Mouse (Mus musculus): ENCODE data around the gene 2610002M06Rik. TPM values are rescaled to one million over a fixed set of nuclear protein-coding genes. Genes with fewer than 3 reads are reported as not detected.

The 2610002M06Rik gene
- 20.2 and 20.3 TPM in 2 replicates for polyA plus RNA-seq (2015; fragmentation: Nextera tagmentation; extraction: Ambion mirVana)

GRCm38 (mm10) chrX:107816218-107816554 is at the start of gene 2610002M06Rik:
2610002M06Rik (minus strand) TSS chrX:107816334.
- Histone ChIP-seq H3K27me3 (no peaks in the 10 kb centered on the region), H3K4me1 (replicated peaks) (no peaks in the 10 kb centered on the region), H3K4me3 (peak within 1 kb of the TSS; percentile 63), H3K9me3 (no peaks in the 10 kb centered on the region), H3K9ac (peak within 1 kb of the TSS; percentile 56), H3K27ac (replicated peaks) (peak within 1 kb of the TSS; percentile 57), H3K4me2 (peak within 1 kb of the TSS; percentile 55), H3K36me3 (no peaks in the 10 kb centered on the region)
- ATAC-seq (ENCODE audit: low FRiP score, low read depth): peak; percentile 99
- WGBS: 20% methylated on average over 28 of the region's 28 CpGs

DNA sequence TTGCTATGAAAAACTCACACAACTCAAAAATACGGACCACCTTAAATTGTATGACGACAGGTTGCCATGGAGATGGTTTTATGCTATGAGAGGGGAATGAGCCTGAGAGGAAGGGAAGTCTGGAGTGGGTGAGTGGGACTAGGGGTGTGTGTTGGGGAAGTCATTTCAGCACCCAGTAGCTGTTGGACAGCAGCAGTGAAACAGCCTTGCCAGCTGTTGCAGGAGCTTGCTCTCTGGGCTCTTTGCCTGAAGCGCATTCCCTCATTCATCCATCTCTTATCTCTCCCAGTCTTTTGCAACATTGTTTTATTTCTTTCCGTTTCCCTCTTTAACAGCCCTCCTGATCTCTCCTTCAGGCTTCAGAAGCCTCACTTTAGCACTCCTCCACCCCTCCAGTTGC is 42.0 kb upstream of the 2610002M06Rik start:
- H3K4me2 ChIP-seq: no peak overlapping the region
- H3K9me3 ChIP-seq: no peaks in the 10 kb centered on the region
- 30% methylated on average over 4 of the region's 4 CpGs for WGBS
- H3K27me3 ChIP-seq: no peaks in the 10 kb centered on the region
- ATAC-seq (ENCODE audit: low FRiP score, low read depth): no peak
- no peak overlapping the region for H3K9ac ChIP-seq
- no peaks in the 10 kb centered on the region for H3K4me1 ChIP-seq (replicated peaks)
- H3K36me3 ChIP-seq: no peaks in the 10 kb centered on the region
- H3K4me3 ChIP-seq: no peak overlapping the region
- no peak overlapping the region for H3K27ac ChIP-seq (replicated peaks)

- peak overlapping the region; percentile 55 for H3K4me2 ChIP-seq
- H3K36me3 ChIP-seq: no peaks in the 10 kb centered on the region
- H3K9me3 ChIP-seq: no peaks in the 10 kb centered on the region
- no peak for ATAC-seq (ENCODE audit: low FRiP score, low read depth)
- H3K4me1 ChIP-seq (replicated peaks): no peaks in the 10 kb centered on the region
- WGBS: 89% methylated on average over 6 of the region's 6 CpGs
- H3K9ac ChIP-seq: no peak overlapping the region
- no peak overlapping the region for H3K4me3 ChIP-seq
- H3K27ac ChIP-seq (replicated peaks): no peak overlapping the region
- no peaks in the 10 kb centered on the region for H3K27me3 ChIP-seq
These were observed 592 bp upstream of the 2610002M06Rik start for GRCm38 (mm10) chrX:107816726-107817125.

DNA sequence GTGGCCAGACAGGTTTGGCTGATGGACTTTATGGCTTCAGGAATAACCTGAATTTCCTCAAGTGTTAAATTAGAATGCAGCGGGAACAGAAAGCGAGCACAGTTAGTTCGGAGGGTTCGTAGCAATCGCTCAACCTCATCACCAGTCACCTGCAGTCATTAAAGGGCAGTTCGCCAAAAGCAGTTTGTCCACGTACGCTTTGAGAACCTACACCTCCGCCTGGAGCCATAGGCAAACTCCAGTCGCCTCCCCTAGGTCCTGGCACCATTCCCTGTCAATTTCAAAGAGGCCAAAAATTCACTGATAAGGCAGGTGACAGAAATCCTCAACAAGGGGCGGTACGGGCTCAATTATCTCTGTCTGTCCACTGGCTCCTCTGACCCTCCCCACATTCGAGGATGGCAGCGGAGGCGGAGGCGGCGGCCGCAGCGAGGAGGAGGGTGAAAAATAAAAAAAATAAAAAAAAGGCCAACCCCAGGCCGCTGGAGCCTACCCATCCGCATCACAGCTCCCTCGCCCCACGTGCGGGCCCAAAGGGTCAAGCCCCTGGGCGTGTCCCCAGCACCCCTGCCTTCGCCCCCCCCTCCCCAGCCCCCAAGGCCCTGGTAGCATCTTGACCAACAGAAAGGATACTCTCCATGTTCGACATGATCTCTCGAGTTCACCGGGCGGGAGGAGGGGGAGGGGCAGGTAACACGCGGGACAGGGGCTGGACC is 474 bp downstream of the 2610002M06Rik start:
- no peaks in the 10 kb centered on the region for H3K9me3 ChIP-seq
- H3K4me2 ChIP-seq: peak overlapping the region; percentile 55
- H3K27ac ChIP-seq (replicated peaks): peak overlapping the region; percentile 57
- H3K4me3 ChIP-seq: peak overlapping the region; percentile 63
- H3K9ac ChIP-seq: peak overlapping the region; percentile 56
- 26% methylated on average over 32 of the region's 32 CpGs for WGBS
- H3K27me3 ChIP-seq: no peaks in the 10 kb centered on the region
- no peak; the same call in 1 of the 2 replicates for ATAC-seq (ENCODE audit: low FRiP score, low read depth)
- H3K36me3 ChIP-seq: no peaks in the 10 kb centered on the region
- no peaks in the 10 kb centered on the region for H3K4me1 ChIP-seq (replicated peaks)

DNA sequence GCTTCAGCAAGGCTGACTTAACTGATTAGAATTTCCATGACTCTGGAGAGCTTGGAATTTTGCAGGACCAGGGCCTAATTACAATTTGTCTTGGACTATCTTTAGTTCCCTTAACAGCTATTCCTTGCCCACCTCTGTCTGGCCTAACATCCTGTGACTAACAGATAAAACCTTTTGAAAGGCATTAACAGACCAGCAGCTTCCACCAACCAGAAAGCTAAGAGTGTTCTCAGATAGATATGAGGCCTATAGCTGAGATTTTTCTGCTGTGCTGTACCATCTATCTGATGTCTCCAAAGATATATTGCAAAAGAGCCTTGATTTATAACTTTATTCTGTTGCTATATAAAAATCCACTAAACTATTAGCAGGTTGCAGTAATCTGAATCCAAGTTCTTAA is 4.0 kb downstream of the 2610002M06Rik start:
- no peaks in the 10 kb centered on the region for H3K9me3 ChIP-seq
- H3K36me3 ChIP-seq: no peaks in the 10 kb centered on the region
- no peak for ATAC-seq (ENCODE audit: low FRiP score, low read depth)
- H3K4me2 ChIP-seq: no peak overlapping the region
- H3K4me3 ChIP-seq: no peak overlapping the region
- H3K27ac ChIP-seq (replicated peaks): no peak overlapping the region
- no peaks in the 10 kb centered on the region for H3K4me1 ChIP-seq (replicated peaks)
- no peaks in the 10 kb centered on the region for H3K27me3 ChIP-seq
- no peak overlapping the region for H3K9ac ChIP-seq

DNA sequence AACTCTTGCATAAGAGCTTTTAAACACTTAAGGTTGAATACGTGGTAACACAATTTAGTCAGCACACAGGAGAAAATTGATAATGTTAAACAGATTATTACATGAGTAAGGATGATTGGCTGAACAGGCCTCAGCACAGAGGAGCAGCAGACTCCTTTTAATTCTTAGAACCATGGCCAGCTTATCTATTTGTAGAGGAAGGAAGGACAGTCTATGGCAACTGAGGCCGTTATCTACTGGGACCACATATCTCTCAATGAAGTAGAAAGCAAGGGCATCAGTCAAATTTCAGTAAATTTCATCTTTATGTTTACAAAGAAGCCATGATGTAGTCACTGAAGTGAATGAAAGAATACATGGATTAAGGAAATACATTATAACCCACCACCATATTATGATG is 19.2 kb downstream of the 2610002M06Rik start:
- Histone ChIP-seq H3K4me1 (replicated peaks) (no peaks in the 10 kb centered on the region), H3K27me3 (no peaks in the 10 kb centered on the region), H3K36me3 (no peaks in the 10 kb centered on the region), H3K4me3 (no peak overlapping the region), H3K9me3 (no peaks in the 10 kb centered on the region), H3K9ac (no peak overlapping the region), H3K27ac (replicated peaks) (no peak overlapping the region), H3K4me2 (no peak overlapping the region)
- WGBS: 90% methylated on average over 2 of the region's 2 CpGs
- no peak for ATAC-seq (ENCODE audit: low FRiP score, low read depth)

GRCm38 (mm10) chrX:107795785-107796184 is 20.3 kb downstream of the 2610002M06Rik start:
- WGBS: 60% methylated on average over 1 of the region's 1 CpGs
- no peak overlapping the region for H3K27ac ChIP-seq (replicated peaks)

DNA sequence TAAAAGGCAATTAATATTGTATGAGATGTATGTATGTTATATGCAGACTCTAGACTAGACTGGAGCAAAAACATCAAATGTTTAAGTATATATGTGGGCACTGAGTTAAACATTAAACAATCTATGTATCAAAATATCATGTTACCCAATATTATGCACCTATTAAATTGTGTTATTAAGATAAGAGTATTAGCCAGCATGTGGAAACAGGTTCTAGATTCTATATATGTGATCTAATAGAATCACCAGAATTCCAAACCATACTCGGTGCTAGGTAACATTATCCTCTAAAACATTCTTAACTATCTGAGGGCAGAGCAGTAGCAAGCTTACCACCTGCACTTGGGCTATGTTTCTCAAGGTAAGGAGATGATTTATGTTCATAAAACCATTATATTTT is 23.8 kb downstream of the 2610002M06Rik start, which contains the start of gene Tent5d:
Gene Tent5d (plus strand): TSS at position 301 of the 400 bp plus-strand sequence.
- H3K4me2 ChIP-seq: no peak within 1 kb of the TSS
- H3K4me1 ChIP-seq (replicated peaks): no peaks in the 10 kb centered on the region
- H3K27me3 ChIP-seq: no peaks in the 10 kb centered on the region
- ATAC-seq (ENCODE audit: low FRiP score, low read depth): no peak
- WGBS: 89% methylated on average over 1 of the region's 1 CpGs
- H3K4me3 ChIP-seq: no peak within 1 kb of the TSS
- no peak within 1 kb of the TSS for H3K9ac ChIP-seq
- no peaks in the 10 kb centered on the region for H3K36me3 ChIP-seq
- H3K27ac ChIP-seq (replicated peaks): no peak within 1 kb of the TSS
- H3K9me3 ChIP-seq: no peaks in the 10 kb centered on the region

More at GRCm38 (mm10) chrX:107795785-107796184, 20.3 kb downstream of the 2610002M06Rik start:
- no peaks in the 10 kb centered on the region for H3K27me3 ChIP-seq
- H3K9me3 ChIP-seq: no peaks in the 10 kb centered on the region
- no peak overlapping the region for H3K4me2 ChIP-seq
- H3K9ac ChIP-seq: no peak overlapping the region
- ATAC-seq (ENCODE audit: low FRiP score, low read depth): no peak
- H3K36me3 ChIP-seq: no peaks in the 10 kb centered on the region
- no peaks in the 10 kb centered on the region for H3K4me1 ChIP-seq (replicated peaks)
- no peak overlapping the region for H3K4me3 ChIP-seq

DNA sequence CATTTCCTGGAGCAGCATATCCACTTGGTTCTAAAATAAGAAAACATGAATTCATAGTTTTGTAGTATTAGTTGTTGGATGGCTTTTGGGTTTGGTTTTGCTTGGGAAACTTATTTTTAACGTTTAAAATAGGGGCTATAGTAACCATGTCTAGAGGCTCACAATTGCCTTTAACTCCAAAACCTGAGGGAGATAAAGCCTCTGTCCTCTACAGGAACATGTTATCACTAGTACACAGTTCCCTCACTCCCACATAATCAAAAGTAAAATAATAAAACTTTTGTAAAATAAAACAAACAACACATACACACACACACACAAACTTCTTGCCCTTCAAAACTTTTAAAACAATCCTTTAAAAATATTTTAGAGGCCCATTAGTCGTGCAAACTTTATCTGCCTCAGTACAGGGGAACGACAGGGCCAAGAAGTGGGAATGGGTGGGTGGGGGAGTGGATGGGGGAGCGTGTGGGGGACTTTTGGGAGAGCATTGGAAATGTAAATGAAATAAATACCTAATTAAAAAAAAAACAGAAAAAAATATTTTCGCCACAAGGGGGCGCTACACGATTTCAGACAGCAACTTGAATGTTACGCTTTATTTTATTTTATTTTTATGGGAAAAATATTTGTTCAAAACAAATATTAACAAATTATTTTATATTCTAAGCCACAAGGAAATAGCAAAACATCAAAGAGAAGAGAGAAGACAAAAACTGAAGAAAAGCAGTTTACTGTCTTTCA is 25.2 kb downstream of the 2610002M06Rik start:
- H3K27me3 ChIP-seq: no peaks in the 10 kb centered on the region
- no peak for ATAC-seq (ENCODE audit: low FRiP score, low read depth)
- no peak overlapping the region for H3K4me2 ChIP-seq
- 28% methylated on average over 8 of the region's 8 CpGs for WGBS
- H3K4me3 ChIP-seq: no peak overlapping the region
- no peaks in the 10 kb centered on the region for H3K36me3 ChIP-seq
- no peaks in the 10 kb centered on the region for H3K9me3 ChIP-seq
- no peaks in the 10 kb centered on the region for H3K4me1 ChIP-seq (replicated peaks)
- H3K27ac ChIP-seq (replicated peaks): no peak overlapping the region
- no peak overlapping the region for H3K9ac ChIP-seq

GRCm38 (mm10) chrX:107790136-107790535 is 26.0 kb downstream of the 2610002M06Rik start:
- WGBS: 94% methylated on average over 1 of the region's 1 CpGs
- H3K4me3 ChIP-seq: no peak overlapping the region
- H3K4me2 ChIP-seq: no peak overlapping the region
- no peak overlapping the region for H3K27ac ChIP-seq (replicated peaks)
- H3K4me1 ChIP-seq (replicated peaks): no peaks in the 10 kb centered on the region
- no peaks in the 10 kb centered on the region for H3K27me3 ChIP-seq
- no peaks in the 10 kb centered on the region for H3K9me3 ChIP-seq
- no peaks in the 10 kb centered on the region for H3K36me3 ChIP-seq
- no peak overlapping the region for H3K9ac ChIP-seq
- no peak for ATAC-seq (ENCODE audit: low FRiP score, low read depth)

- ATAC-seq (ENCODE audit: low FRiP score, low read depth): no peak
- H3K9ac ChIP-seq: no peak overlapping the region
- WGBS: 23% methylated on average over 3 of the region's 3 CpGs
These were observed 48.2 kb downstream of the 2610002M06Rik start for GRCm38 (mm10) chrX:107767896-107768295.

More at GRCm38 (mm10) chrX:107767896-107768295, 48.2 kb downstream of the 2610002M06Rik start:
- no peaks in the 10 kb centered on the region for H3K27me3 ChIP-seq
- no peak overlapping the region for H3K4me2 ChIP-seq
- no peaks in the 10 kb centered on the region for H3K36me3 ChIP-seq
- H3K9me3 ChIP-seq: no peaks in the 10 kb centered on the region
- no peak overlapping the region for H3K27ac ChIP-seq (replicated peaks)
- no peaks in the 10 kb centered on the region for H3K4me1 ChIP-seq (replicated peaks)
- H3K4me3 ChIP-seq: no peak overlapping the region

All from hindbrain, embryonic 15.5 days (tissue).